Mouse (Mus musculus) lung, postnatal 4 days (tissue): ENCODE measurements at regions not wholly inside any gene's neighbourhood (a gene's known extent, or its start where the extent isn't known, plus 50 kb on each side); places are given as distances from the start of the nearest gene placed in this dataset.

Experiments
- DNase-seq, 2 experiments: peaks; one replicate each; pipeline ENCODE4 v3.0.0; 2021

GRCm38 (mm10) chr13:34462206-34462807 is 117.3 kb upstream of the Slc22a23 start:
- DNase-seq = no peak

- no peak for DNase-seq
These were observed 116.0 kb upstream of the Slc22a23 start for GRCm38 (mm10) chr13:34460969-34461368.

GRCm38 (mm10) chr13:34456051-34456450 is 111.1 kb upstream of the Slc22a23 start:
- DNase-seq = no peak

- DNase-seq = peak; percentile 23 to 50
These were observed 101.8 kb upstream of the Slc22a23 start for GRCm38 (mm10) chr13:34446806-34447205.

- no peak for DNase-seq
These were observed 101.3 kb upstream of the Slc22a23 start for GRCm38 (mm10) chr13:34446327-34446726.

GRCm38 (mm10) chr13:34441347-34441746 is 96.4 kb upstream of the Slc22a23 start:
- DNase-seq = no peak

GRCm38 (mm10) chr13:34427527-34427926 is 82.5 kb upstream of the Slc22a23 start:
- DNase-seq = no peak

- no peak for DNase-seq
These were observed 79.9 kb upstream of the Slc22a23 start for GRCm38 (mm10) chr13:34424921-34425320.

- DNase-seq = no peak
These were observed 76.7 kb upstream of the Slc22a23 start for GRCm38 (mm10) chr13:34421644-34422043.

GRCm38 (mm10) chr13:34420341-34421156 is 75.6 kb upstream of the Slc22a23 start:
- DNase-seq = no peak

- no peak for DNase-seq
These were observed 74.1 kb upstream of the Slc22a23 start for GRCm38 (mm10) chr13:34419061-34419460.

GRCm38 (mm10) chr13:34416603-34417002 is 71.6 kb upstream of the Slc22a23 start:
- DNase-seq = no peak

- no peak for DNase-seq
These were observed 69.6 kb upstream of the Slc22a23 start for GRCm38 (mm10) chr13:34414533-34414932.

GRCm38 (mm10) chr13:34408669-34409055 is 63.7 kb upstream of the Slc22a23 start:
- no peak for DNase-seq

GRCm38 (mm10) chr13:34408007-34408668 is 63.2 kb upstream of the Slc22a23 start:
- DNase-seq = peak in 1 of 2 experiments; percentile 17

GRCm38 (mm10) chr13:34406291-34406690 is 61.3 kb upstream of the Slc22a23 start:
- no peak for DNase-seq

- no peak for DNase-seq
These were observed 57.6 kb upstream of the Slc22a23 start for GRCm38 (mm10) chr13:34402631-34403030.

GRCm38 (mm10) chr13:34401031-34401430 is 56.0 kb upstream of the Slc22a23 start:
- DNase-seq = no peak

- DNase-seq = no peak
These were observed 53.9 kb upstream of the Slc22a23 start for GRCm38 (mm10) chr13:34398847-34399246.

- DNase-seq = peak; percentile 40 to 65
These were observed 53.2 kb upstream of the Slc22a23 start for GRCm38 (mm10) chr13:34398061-34398787.

GRCm38 (mm10) chr13:34395504-34395903 is 50.5 kb upstream of the Slc22a23 start:
- no peak for DNase-seq

- no peak for DNase-seq
These were observed 50.0 kb upstream of the Slc22a23 start for GRCm38 (mm10) chr13:34395010-34395409.
